Mouse (Mus musculus) gastrocnemius, postnatal 25 days (tissue): ENCODE data around the gene Kalrn. TPM values are rescaled to one million over a fixed set of nuclear protein-coding genes. Genes with fewer than 3 reads are reported as not detected.

Experiments used
- DNase-seq: peaks from one replicate; pipeline ENCODE4 v3.0.0; 2022
- total RNA-seq, 2 experiments: library from RNA; stranded (reverse); gene quantifications; 1 replicate in 1 of 2; 2 replicates in 1 of 2; pipeline ENCODE4 v1.2.3; 2021

Gene Kalrn
- total RNA-seq, 2 experiments from 2014 or later = 19.1 to 26.3 TPM

DNA sequence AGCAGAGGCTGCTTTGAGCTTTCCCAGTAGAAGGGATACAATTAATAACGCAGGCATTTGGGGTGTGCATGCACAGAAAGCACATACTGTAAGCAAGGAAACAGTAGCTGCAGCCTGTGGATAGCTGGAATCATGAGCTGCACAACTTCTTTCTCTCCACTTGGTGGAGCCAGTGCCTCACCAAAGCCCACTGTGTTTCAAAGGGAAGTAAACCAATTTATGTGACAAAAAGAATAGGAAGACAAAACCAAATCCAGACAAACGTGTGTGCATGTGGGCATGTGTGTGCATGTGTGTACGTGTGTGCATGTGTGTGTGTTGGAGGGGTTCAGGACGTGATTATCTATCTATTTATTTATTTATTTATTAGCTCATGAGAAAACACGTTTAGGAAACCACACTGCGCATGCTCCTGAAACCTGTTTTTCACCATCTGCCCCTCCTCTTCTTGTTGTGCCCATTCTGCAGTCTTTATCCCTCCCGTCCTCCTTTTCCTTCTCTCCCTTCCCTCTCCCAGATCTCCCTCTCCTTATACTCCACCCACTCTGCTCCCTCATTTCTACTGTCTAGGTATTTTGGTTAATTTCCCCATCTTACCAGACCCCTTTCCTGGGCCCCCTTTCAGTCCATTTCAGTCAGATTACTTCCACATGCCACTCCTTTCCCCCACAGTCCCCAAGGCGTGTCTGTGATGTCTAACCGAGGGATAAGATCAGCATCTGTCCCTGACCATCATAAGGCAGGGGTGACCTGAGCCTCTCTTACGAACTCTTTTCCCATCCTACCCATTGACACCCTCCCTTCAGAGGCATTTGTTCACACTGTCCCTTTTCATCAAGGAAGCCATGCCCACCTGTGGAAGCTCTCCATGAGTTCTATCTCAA, 380.1 kb downstream of the Kalrn start:
- DNase-seq = no peak

DNA sequence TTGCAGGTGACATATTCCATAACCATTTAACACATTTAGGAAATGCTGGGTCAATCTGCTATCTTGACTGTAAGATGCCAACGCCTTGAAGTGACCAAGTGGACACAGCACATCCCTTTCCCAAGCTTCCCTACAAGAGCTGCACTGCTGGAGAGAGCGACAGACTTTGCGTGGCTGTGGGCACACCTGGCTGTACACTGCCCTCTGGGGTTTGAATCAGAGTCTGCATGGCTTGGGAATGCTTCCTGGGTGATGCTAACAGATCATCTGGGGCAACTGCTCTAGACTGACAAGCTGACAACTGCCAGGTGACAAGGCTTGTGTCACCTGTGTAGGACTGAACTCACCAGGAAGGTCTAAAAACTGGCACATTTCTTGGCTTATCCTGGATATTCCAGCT, 388.6 kb downstream of the Kalrn start:
- no peak for DNase-seq

DNA sequence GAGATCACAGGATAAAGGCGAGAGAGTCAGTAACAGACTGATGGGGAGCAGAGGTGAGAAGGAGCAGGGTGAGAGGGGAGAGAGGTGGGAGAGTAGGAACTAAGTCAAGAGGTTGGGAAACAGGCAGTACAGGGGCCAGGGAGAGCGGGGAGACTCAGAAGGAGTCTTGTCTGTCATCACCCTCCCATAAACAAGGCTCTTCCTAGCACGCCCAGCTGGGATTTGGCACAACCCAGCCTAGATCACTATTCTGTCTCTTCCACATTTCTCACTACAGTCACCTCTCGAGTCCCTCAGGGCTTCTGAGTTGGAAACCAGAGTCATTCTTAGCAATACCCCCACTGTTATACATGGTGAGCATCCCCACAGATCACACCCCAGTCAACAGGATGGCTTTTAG, 390.1 kb downstream of the Kalrn start:
- DNase-seq = no peak

DNA sequence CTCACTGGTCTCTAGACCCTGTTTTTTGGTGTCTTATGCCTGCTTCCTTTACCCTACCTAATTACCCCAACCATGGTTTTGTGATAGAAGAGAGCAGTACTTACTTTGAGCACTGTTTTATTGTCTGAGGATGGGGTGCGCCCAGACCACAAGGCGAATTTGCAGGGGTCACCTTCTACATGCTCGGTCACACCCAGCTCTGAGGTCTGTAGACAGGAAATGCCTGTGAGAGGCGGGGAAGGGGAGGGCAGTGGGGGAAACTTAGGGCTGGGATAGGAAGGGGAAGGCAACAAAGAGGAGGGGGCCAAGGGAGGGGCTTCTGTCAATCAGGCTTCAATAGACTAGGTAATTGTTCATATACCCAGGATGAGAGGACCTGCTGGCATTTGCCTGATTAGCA, 397.7 kb downstream of the Kalrn start:
- no peak for DNase-seq

DNA sequence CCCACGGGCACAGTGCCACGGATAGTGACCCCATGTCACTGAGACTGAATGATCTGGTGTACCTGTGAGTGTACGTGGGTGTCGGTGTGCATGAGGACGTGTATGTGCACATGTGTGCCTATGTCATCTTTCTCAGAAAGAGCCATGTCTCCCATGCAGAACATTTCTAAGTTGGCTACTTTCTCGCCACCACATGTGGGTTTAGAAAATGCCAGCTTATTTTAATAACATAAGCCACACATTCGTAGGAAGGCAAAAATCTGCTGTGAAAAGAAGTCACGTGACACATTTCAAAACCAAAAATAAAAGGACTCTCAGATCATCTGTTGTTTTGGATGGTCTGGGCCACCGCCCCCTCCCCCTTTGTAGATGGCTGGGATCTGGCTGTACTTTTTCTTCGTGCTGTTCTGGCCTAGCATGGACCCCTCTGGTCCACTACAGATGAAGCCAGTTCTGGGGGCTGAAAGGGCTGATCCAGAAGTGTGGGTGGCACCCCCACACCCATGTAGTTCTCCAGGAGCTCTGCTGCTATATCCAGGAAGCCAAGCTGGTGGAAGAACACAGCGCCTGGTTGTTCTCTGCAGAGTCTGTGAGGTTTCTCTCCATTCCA, 400.7 kb downstream of the Kalrn start:
- DNase-seq = no peak

DNA sequence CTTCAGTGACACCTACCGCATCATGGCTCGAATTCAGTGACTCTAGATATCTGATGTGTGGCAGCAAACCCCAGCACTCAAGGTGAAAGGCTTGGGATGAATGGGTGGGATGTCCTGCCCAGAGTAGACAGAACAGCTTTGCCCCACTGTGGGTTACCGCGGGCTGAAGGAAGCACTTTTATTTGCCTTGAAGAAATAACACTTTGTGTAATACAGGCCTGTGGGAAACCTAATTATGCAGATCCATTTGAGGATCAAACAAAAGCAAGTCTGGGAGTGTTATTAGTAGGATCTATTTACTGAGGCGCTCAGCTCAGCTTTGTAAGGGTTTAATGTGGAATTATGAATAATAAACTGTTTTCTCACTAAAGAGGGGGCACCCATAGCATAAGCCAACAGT, 406.3 kb downstream of the Kalrn start:
- DNase-seq = no peak

DNA sequence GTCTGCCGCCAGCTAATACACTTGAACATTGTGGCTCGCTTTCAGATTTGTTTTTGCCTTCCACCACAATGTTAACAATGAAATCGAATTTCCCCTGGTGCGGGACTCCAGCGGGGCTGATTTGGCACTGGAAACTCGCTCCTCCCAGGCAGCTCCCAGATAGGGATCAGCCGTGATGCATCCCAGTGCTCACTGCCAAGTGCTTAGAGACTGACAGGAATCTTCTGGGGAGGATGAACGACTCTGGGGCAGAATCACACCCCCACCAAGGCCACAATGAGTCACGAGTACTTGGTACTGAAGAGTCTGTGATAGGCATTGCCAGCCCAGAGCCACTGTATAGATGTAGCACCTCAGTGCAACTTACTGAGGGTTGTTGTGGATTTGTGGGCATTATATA, 410.2 kb downstream of the Kalrn start:
- no peak for DNase-seq

DNA sequence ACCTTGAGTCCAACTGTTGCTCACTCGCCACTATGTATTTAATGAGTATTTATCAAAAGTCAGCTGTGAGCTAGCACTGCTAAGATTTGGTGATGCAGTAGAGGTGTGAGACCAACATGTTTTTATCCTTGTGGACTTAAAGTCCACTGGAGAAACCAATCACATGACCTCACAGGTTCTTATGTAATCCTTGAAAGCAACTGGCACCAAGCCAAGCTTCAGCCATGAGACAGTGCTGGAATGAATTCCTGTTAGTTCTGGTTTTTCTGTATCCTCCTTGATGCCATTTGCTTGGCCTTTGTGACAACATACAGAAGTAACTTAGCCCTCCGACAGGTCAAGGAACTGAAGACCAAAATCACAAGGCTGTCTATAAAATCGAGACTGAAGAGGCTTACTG, 413.8 kb downstream of the Kalrn start:
- no peak for DNase-seq

DNA sequence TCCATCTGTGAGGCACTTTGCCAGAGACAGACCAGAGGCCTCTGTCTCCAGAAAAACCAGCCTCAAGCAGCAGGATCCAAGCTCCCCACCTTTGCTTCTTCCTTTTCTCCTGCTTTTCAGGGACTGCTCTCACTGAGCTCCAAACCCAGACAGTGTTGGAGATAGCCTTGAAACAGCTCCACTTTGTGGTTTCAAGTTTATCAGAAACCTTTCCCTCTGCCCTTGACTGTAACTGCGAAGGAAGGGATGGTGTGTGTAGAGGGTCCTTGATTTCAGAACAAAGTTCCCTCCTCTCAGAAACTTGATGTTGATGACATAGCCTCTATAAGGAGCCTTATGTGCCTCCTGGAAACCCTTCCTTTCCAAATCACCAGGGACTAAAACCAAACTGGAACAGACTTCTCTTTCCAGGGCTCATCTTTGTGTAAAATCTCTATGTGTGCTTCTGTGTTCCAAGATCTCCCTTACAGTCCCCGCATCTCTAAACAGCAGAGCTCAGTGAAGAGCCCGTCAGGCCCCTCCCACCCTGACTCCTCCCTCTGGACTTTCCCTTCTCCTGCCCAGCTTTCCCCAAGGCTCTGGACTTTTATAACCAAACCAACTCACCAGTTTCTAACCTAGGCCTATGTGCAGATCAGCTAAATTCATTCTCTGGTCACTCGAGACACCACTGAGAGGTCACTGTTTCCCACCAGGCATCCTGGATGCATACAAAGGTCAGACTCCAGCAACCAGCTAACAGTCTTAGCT, 415.8 kb downstream of the Kalrn start:
- no peak for DNase-seq

DNA sequence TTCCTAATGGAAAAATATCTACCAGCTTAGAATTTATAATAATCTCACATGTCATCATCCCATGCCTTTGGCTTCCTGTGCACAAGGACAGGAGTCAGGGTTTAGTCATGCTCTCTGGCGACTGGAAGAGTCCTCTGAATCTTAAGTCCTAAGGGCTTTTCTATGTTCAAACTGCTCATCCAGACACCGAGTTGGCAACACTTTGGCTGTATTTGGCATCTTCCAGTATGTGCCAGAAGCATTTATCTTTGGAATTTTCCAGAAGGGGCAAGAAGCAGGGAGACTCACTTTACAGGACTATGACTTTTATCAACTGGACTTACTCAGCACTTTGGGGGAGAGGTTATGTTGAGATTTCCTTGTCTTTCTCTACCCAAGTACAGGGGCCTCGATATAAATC, 417.6 kb downstream of the Kalrn start:
- DNase-seq = no peak

DNA sequence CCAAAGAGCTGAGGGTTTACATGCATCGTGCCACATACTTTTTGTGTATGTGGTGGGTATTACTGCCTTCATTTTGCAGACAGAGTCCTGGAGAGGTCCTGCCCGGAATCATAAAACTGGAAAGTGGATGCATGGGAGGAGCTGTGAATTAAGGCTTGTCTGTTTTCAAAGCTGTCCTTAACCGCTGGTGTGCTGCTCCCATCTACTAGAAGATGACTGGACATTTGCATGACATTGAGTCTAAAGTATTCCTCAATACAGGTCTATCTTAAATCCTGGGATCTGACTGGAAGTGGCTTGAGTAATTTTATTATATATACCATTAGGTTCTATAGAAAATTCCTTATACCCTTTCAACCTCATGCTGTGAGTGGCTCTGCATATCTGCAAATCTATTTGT, 418.4 kb downstream of the Kalrn start:
- DNase-seq = no peak

DNA sequence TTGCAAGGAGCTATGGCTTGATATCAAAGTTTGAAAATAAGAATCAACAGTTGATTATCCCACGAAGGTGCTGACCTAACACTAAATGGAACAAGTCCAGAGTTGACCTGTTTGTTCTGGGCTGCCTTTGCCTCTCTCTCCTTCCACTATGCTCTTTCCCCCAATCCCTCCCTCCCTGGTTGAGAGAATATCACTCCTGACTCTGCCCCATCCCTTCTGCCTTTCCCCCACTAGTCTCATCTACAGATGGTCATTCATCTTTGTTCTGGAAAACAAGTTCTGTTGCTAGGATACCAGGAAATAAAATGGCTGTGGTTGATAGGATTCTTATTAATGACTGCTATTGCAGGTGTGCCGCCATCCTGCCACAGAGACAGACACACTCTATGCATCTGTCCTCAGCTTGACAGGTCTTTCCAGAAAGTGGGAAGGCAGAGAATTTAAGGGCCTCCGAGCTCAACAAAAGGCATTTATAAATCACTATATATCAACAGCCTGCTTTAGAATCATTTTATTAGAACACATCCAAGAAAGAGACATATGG, 421.7 kb downstream of the Kalrn start:
- DNase-seq = no peak

DNA sequence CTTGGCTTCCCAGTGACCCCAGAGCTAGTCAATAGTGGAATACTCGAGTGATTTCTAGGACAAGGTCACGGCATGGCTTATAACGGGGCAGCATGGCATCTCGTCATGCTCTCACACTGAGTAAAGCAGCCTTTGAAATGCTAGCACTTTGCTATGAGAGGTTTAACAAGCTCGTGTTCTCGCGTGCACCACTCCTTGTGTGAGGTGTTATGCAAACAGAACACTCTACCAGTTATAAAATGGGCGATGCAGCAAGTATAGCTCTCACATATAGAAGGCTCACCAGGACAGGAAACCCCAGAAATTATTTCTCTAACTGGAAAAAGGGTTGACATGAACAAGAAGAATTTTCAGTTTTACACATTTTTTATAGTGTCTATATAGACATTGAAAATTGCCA, 431.7 kb downstream of the Kalrn start:
- DNase-seq = no peak

DNA sequence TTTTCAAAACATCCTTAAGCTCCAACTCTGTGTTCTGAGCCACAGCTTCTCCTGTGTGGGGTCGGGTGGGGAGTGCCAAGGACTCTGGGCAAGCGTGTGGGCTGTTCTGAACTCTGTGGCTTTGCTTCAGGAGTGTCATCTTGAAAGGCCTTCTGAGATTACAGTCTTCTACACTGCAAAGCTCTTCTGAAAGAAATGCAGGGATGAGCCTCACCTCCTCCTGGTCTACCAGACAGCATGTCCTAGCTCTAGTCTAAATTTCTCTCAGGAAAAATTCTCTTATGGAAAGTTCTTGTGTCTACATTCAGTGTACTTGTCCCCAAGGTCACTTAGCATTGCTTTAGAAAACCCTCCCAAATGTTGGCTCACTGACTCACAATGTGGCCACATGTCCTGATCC, 438.3 kb downstream of the Kalrn start:
- DNase-seq = no peak

DNA sequence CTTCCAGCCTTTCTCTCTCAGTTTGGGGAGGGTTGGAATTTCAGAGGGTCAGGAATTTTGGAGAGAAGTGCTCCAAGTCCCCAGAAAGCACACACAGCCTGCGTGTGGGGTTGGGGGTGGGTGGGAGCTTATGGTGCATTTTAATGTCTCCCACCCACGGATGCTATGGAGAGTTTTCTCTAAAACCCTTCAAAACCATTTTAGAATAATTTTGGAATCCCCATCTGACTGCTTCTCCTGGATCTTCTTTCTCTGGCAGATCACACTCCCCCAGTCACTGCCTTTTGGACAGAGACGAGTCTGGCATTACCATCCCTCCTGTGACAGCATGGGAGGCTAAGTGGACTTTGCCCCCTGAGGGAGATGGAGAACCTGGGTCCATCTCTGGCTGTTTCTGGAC, 438.7 kb downstream of the Kalrn start:
- DNase-seq = no peak

DNA sequence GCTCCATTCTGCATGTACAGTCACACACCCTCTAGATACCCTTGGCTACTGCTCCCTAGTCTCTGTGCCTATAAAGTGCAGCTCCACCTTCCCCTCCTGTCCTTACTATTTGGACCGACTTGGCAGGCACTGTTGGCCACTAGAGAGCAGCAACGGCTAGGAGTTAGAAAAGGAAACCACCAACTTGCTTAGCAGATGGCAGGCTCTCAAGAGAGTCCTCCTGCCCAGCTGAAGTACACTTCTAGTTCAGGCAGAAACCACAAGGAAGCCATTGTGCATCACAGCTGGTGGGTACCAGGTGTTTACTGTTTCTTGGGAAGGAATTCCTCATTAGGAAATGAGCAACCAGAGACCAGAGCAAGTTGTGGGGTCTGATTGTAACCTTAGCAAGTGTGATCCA, 447.7 kb downstream of the Kalrn start:
- DNase-seq = peak; percentile 60

DNA sequence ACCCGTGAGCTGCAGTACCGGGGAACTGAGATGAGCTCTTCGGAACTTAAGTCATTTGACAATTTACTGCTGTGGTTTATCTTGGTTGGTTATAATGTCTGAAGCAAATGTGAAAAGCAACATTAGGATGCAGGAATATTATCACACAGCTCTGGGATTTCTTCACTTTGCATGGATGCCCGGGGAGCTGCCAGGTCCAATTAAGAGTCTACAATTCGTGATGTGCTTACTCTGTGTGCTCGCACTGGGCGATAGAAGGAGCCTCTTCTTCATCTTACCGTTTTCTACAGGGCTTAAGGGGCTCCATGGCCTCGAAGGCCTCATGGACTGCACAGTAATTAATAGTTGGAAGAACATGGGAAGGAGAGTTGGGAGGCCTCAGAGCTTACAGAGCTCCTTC, 450.8 kb downstream of the Kalrn start:
- DNase-seq = no peak

DNA sequence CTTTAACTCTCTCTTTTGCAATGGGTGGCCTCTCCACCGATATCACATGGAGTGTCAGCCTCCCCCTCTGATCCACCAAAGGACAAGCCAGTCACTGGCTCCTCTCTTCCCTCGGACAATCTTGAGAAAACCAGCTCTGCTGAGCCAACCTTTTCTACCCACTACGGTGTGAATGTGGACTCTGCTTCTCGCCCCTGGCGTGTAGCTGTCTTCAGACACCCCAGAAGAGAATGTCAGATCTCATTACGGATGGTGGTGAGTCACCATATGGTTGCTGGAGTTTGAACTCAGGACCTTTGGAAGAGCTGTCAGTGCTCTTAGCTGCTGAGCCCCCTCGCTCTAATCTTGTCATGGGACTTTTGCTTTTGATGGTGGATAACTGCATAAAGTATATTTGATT, 452.0 kb downstream of the Kalrn start:
- DNase-seq = no peak

DNA sequence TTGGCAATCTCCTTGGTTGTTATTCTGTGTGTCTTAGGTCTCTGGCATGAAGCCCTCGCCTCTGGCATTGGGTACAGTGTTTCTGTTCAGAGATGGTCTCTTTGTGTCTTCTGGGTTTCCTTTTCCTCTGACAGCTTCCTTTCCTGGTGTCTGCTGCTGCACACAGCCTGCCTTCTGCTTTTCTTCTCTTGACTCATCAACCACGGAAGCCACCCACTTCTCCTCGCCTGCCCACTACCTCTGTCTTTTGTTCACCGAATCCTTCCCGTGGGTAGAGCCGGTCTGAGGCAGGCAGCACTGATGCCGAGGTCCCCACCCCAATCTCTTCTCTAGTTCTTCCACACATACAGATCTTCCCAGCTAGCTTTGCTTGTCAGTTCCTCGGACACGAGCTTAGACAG, 452.5 kb downstream of the Kalrn start:
- no peak for DNase-seq

DNA sequence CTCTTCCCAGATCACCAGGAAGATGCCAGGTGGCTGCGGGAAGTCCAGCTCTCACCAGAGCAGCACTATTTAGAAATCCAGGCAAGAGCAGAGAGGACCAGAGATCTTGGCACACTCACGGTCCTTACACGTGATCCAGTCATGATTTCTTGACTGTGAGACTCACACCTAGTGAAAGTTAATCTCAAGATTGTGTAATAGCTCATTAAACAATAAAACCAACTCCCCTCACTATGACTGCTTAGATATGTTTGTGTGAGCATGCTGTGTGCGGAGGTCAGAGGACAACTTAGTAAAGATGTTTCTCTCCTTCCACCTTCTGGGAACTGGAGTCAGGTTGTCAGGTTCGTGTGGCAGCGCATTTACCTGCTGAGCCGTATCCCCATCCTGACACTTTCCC, 453.5 kb downstream of the Kalrn start:
- no peak for DNase-seq

DNA sequence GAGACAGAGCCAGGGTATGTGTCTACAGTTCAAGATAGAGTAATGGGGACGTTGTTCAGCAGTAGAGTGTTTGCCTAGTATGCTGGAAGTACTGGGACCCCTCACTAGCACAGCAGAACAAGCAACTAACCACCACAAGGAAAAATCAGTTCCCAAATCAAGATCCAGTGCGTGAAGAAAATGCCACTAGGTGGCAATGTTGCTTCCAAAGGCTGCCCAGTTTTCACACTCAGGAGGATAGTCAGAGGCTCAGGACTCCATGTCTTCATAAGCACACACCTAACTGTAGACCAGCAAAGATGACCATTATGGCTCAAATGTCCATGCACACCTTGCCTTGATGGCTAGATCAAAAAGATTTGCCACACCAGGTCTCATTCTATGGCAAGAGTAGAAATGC, 454.0 kb downstream of the Kalrn start:
- no peak for DNase-seq

DNA sequence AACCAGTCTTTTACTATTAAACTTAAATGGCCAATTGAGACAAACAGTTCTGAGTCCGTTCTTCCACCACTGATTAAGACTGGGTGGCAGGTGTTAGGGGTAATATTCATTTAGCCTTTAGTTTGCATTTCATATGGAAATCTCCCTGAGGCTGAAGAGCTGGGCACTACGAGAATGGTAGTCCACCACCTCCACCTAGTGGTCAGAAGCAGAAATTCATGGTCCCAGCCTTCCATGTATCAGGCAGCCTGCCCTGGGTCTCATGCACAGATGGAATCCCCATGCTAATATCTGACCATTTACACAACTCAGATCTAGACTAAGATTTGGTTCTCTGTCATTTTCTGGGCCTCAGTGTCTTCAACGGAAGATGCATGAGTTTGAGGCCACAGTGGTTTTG, 458.7 kb downstream of the Kalrn start:
- no peak for DNase-seq

DNA sequence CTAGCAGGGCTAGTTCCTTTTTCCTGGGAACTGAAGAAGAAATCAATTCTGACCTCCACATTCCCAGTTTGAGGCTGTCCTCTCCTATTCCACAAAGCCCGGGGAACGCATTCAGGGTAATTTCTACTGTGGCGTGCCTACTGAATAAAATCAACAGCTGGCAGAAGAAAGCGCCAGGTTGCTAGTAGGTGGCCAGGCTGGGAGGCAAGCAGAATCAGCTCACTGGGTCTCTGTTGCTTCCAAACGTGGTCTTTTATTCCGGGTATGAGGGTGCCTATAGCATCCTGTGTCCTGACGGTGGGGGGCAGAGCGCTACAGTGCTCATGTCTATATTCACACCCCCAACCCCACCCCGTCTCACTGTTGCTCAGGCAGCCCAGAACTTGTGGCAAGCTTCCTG, 460.2 kb downstream of the Kalrn start:
- no peak for DNase-seq
